Mouse (Mus musculus) kidney, postnatal 10 days (tissue): ENCODE results near the gene Hp.

ENCODE experiments used
- DNase-seq: peaks from one replicate; pipeline ENCODE4 v3.0.0; 2021; ENCODE audit warnings: mixed read lengths

The Hp gene

GRCm38 (mm10) chr8:109578900-109579301 lies at the start of gene Hp:
TSS of gene Hp (minus strand) at chr8:109579172.
- DNase-seq, result no peak

- DNase-seq, result no peak
Observed at GRCm38 (mm10) chr8:109628638-109629037, 49.7 kb upstream of the Hp start.

- no peak for DNase-seq
Observed at GRCm38 (mm10) chr8:109615569-109615968, 36.6 kb upstream of the Hp start.

GRCm38 (mm10) chr8:109614243-109615210 lies 35.6 kb upstream of the Hp start, which contains the start of gene Pkd1l3:
TSS of gene Pkd1l3 (plus strand) at chr8:109614517.
- DNase-seq, result no peak

- no peak for DNase-seq
Observed at GRCm38 (mm10) chr8:109609153-109609502, 30.2 kb upstream of the Hp start.

- DNase-seq, result peak; percentile 97
Observed at GRCm38 (mm10) chr8:109608271-109609152, 29.5 kb upstream of the Hp start, which contains the start of gene Dhodh. TSS of gene Dhodh (minus strand) at chr8:109608673.

GRCm38 (mm10) chr8:109607650-109608049 lies 28.7 kb upstream of the Hp start:
- no peak for DNase-seq

- DNase-seq, result no peak
Observed at GRCm38 (mm10) chr8:109606725-109607124, 27.8 kb upstream of the Hp start.

GRCm38 (mm10) chr8:109595854-109596253 lies 16.9 kb upstream of the Hp start:
- DNase-seq, result peak; percentile 60

GRCm38 (mm10) chr8:109593117-109593788 lies 14.3 kb upstream of the Hp start:
- peak; percentile 40 for DNase-seq

GRCm38 (mm10) chr8:109592164-109592563 lies 13.2 kb upstream of the Hp start:
- DNase-seq, result no peak

- no peak for DNase-seq
Observed at GRCm38 (mm10) chr8:109591367-109591766, 12.4 kb upstream of the Hp start.

GRCm38 (mm10) chr8:109590901-109591300 lies 11.9 kb upstream of the Hp start:
- DNase-seq, result no peak

- peak; percentile 82 for DNase-seq
Observed at GRCm38 (mm10) chr8:109586972-109587504, 8.1 kb upstream of the Hp start.

GRCm38 (mm10) chr8:109585652-109586051 lies 6.7 kb upstream of the Hp start:
- DNase-seq, result no peak

- no peak for DNase-seq
Observed at GRCm38 (mm10) chr8:109584830-109585229, 5.9 kb upstream of the Hp start.

- DNase-seq, result no peak
Observed at GRCm38 (mm10) chr8:109584293-109584692, 5.3 kb upstream of the Hp start.

- no peak for DNase-seq
Observed at GRCm38 (mm10) chr8:109576311-109576710, 2.7 kb downstream of the Hp start.

GRCm38 (mm10) chr8:109571139-109571538 lies 7.8 kb downstream of the Hp start:
- no peak for DNase-seq

GRCm38 (mm10) chr8:109565498-109566333 lies 13.3 kb downstream of the Hp start, which contains the start of the genes Dhx38 and Txnl4b:
TSS of gene Dhx38 (minus strand) at chr8:109565861.
TSS of gene Txnl4b (plus strand) at chr8:109565892.
- DNase-seq, result peak; percentile 99

GRCm38 (mm10) chr8:109564766-109565165 lies 14.2 kb downstream of the Hp start:
- no peak for DNase-seq
